Mouse (Mus musculus) ovary, postnatal 36 days (tissue): Measurements from ENCODE around the gene Egr4.

Experiments used
- DNase-seq: peaks from one replicate; pipeline ENCODE4 v3.0.0; 2022; ENCODE audit warnings: low spot score, mixed read lengths

Egr4 gene

GRCm38 (mm10) chr6:85496976-85497375 lies 16.4 kb downstream of the Egr4 start:
- no peak for DNase-seq

- DNase-seq: no peak
Observed at GRCm38 (mm10) chr6:85491606-85492005, 21.8 kb downstream of the Egr4 start.

DNA sequence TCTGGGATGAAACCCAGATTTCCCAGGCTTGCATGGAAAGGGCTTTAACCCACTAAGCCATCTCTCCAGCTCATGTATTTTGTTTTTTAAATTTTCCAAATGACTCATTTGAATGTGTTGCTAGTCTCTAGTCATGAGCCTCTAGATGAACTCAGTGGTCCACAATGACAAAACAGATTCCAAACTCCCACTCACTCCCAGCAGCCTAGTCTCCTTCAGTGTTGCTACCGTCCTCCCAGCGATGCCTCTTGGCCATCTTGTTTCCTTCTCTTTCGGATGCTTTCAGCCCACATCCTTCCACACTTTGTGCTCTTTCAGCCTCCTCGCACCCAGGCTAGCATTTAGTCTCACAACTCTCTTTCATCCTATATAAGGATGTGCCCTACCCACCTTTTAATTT lies 23.1 kb downstream of the Egr4 start:
- no peak for DNase-seq

GRCm38 (mm10) chr6:85489717-85490116 lies 23.7 kb downstream of the Egr4 start:
- no peak for DNase-seq

- no peak for DNase-seq
Observed at GRCm38 (mm10) chr6:85488510-85488909, 24.9 kb downstream of the Egr4 start.

DNA sequence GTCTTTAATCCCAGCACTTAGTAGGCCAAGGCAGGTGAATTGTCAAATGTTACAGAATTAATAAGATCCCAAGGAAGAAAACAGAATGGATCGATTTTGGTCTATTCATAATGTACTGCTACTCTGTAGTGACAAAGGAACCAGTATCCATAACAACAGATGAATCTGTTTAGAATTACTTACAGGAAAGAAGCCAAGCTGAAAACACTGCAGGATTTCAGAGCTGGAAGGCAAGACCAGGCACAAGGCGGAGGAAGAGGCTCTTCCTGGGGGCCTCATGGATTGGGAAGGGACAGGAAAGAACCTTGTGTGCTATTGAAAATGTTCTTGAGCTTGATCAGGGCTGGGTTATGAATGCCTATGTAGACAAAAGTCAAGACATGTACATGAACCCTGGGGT lies 27.7 kb downstream of the Egr4 start:
- DNase-seq: no peak

- DNase-seq: no peak
Observed at GRCm38 (mm10) chr6:85483843-85484721, 29.3 kb downstream of the Egr4 start.

DNA sequence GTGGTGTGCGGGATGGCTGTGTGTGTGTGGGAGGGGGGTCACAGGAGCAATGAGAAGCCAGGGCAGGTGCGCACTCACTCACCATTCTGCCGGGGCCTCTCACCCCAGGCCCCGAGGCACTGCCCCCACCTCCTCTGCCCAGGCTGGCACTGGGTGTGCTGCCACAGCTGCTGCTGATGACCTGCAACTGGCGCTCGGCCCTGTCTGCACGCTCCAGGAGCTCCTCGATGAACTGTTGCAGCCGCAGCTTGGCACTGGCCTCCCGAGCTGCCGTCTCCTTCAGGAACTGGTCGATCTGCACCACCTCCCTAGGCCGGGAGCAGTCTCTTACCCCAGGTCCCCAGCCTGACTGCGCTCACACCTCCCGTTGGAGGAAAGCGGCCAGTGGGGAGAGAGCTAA lies 32.7 kb downstream of the Egr4 start:
- no peak for DNase-seq

DNA sequence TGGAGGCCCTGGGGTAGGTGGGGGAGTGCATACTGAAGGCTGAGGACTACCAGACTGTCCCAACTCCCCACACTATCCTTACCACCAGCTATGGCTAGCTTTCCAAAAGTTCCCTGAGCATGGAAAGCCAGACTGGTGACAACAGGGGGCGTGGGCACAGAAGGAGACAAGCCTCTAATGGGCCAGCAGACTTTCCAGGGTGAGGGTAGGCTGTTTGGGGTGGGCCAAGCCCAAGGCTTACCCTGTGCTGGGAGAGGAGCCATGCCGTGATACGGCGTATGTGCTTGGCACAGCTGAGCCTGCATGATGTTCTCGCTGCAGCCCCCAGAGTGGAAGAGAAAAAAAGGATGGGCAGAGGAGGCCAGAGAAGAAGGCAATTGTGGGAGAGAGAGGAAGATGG lies 33.4 kb downstream of the Egr4 start:
- DNase-seq: no peak

- no peak for DNase-seq
Observed at GRCm38 (mm10) chr6:85478416-85478815, 35.0 kb downstream of the Egr4 start.

- DNase-seq: no peak
Observed at GRCm38 (mm10) chr6:85477366-85477917, 35.9 kb downstream of the Egr4 start.

DNA sequence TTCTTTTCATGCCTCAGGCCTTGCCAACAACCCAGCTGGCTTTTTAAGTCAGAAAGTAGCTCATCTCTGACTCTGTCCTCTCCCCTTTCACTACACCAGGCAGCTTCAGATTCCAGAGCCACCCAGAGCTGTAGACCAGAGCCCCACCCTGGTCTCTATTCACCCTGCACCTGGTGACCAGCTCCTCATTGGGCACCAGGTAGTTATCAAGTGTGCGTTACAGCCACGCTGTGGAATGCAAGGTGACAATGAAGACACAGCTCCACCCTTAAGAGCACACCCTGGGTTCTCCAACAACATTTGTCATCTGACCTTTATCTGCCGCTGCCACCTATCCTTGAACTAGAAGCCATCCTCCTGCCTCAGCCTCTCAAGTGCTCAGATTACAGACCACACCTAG lies 37.8 kb downstream of the Egr4 start:
- DNase-seq: no peak

DNA sequence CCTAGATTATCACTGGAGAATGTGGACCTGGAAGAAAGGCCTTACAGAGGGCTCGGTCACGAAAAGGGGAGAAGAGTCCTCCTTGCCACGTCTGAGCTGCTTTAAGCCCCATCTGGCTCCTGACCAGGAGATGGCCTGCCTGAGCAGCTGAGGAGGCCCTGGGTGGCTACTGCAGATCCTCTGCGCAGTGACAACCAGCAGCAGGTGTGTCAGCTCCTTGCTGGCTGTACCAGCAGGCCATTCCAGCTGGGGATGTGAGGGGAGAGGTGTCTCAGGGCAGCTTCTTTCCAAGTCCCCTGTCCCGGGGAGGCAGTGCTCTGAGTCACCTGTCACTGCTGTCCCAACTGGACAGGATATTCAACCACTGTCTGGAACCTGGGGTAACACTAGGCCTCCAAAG lies 40.8 kb downstream of the Egr4 start:
- DNase-seq: no peak

- no peak for DNase-seq
Observed at GRCm38 (mm10) chr6:85471962-85472361, 41.4 kb downstream of the Egr4 start.

GRCm38 (mm10) chr6:85469660-85470430 lies 43.5 kb downstream of the Egr4 start:
- DNase-seq: no peak

DNA sequence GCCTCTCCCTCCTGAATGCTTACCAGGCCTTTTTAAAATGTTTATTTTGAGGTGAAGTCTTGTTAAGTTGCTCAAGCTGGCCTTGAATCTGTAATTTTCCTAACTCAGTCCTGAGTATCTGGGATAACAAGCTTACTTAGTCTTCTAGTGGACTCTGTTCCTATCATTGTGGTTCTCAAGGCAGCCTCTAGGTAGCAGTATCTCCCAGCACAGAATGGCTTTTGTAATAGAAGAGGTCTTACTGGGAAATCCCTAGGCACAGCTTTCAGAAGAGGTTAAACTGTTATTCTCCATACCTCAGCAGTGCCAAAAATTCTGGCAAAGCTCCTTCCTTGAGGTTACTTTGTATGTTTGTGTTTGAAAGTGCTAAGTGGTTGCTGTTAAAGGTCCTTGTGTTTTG lies 48.0 kb downstream of the Egr4 start:
- no peak for DNase-seq
